ENCODE assay signal across 19 mouse cellular contexts in genomic region chr12:73038441-73038991, GRCm38 (mm10). TPM values are rescaled to one million over a fixed set of nuclear protein-coding genes. Genes with fewer than 3 reads are reported as not detected.
DNase-seq lines count a peak whose midpoint lies in the region; ATAC-seq and TF ChIP-seq lines count a peak whose summit lies in the region.
"Had no signal": no experiment of that assay in that cellular context is flagged by ENCODE, and none has a peak within 500 bp of the region (broad histone marks: within the 10 kb centered on the region; RNA-seq: fewer than 3 reads in every experiment).

No protein-coding gene starts in this region.

- no peaks in the 10 kb centered on the region for H3K9me3 ChIP-seq in forebrain, postnatal 0 days (ENCODE audit: low read length)
- no peaks in the 10 kb centered on the region for H3K9me3 ChIP-seq in forebrain, embryonic 16.5 days (ENCODE audit: control insufficient read depth, low read length)
- no peaks in the 10 kb centered on the region for H3K9me3 ChIP-seq in embryonic facial prominence, embryonic 13.5 days
- H3K9me3 ChIP-seq: forebrain, embryonic 12.5 days had no signal

- ATAC-seq in forebrain, postnatal 0 days = no peak
- ATAC-seq in forebrain, embryonic 16.5 days = no peak
- ATAC-seq in embryonic facial prominence, embryonic 13.5 days (ENCODE audit: insufficient number of reproducible peaks, insufficient read depth, low FRiP score, low TSS enrichment, low read depth) = no peak
- ATAC-seq: intestine, embryonic 16.5 days; Patski had no signal

- 3% methylated on average over 12 of the region's 12 CpGs for WGBS in forebrain, postnatal 0 days
- WGBS in forebrain, embryonic 16.5 days = 1% methylated on average over 12 of the region's 12 CpGs
- 10% methylated on average over 12 of the region's 12 CpGs for WGBS in embryonic facial prominence, embryonic 13.5 days

- H3K4me3 ChIP-seq in forebrain, postnatal 0 days (ENCODE audit: low read depth, low read length) = no peak overlapping the region
- H3K4me3 ChIP-seq in forebrain, embryonic 16.5 days (replicated peaks; ENCODE audit: low read length) = no peak overlapping the region
- peak overlapping the region; percentile 78 for H3K4me3 ChIP-seq in embryonic facial prominence, embryonic 13.5 days
- H3K4me3 ChIP-seq in myocyte = peak overlapping the region; percentile 100
- H3K4me3 ChIP-seq: heart, adult 2 months had no signal

- peak overlapping the region; percentile 89 for H3ac ChIP-seq in myocyte (ENCODE audit: control insufficient read depth, insufficient read length)

- TF ChIP-seq POLR2A in myocyte (IDR thresholded peaks at IDR 0.05; ENCODE audit: insufficient read length, low read depth) = no peak

- H3K27me3 ChIP-seq in forebrain, postnatal 0 days (ENCODE audit: insufficient read depth, low read length) = peaks cover 80% of the 10 kb centered on the region
- H3K27me3 ChIP-seq in forebrain, embryonic 16.5 days (replicated peaks; ENCODE audit: control insufficient read depth, insufficient read depth, low read length) = peaks cover 66% of the 10 kb centered on the region
- H3K27me3 ChIP-seq in embryonic facial prominence, embryonic 13.5 days = peaks cover 33% of the 10 kb centered on the region
- H3K27me3 ChIP-seq in myocyte (ENCODE audit: control insufficient read depth, insufficient read depth, insufficient read length) = no peaks in the 10 kb centered on the region
- H3K27me3 ChIP-seq: Patski had no signal

- no peak overlapping the region for H3K9ac ChIP-seq in forebrain, postnatal 0 days
- H3K9ac ChIP-seq in forebrain, embryonic 16.5 days (replicated peaks; ENCODE audit: low read depth, low read length) = no peak overlapping the region
- H3K9ac ChIP-seq in embryonic facial prominence, embryonic 13.5 days = peak overlapping the region; percentile 82
- H3K9ac ChIP-seq: forebrain, embryonic 12.5 days; liver, embryonic 14.5 days had no signal

- DNase-seq in forebrain, postnatal 0 days = peak; percentile 56
- peak; percentile 6 for DNase-seq in kidney, adult 18-20 months
- DNase-seq in kidney, postnatal 10 days = no peak
- no peak for DNase-seq in c-Kit-positive CD71-positive TER-119-positive erythroid progenitor cells, embryonic 14.5 days (ENCODE audit: low spot score)
- no peak for DNase-seq in lung, postnatal 36 days
- DNase-seq: cerebellum, adult 11 months; heart, adult 2 months; kidney, postnatal 25 days; layer of hippocampus, adult 9-11 months; thymus, adult 2 months had no signal

- no peak overlapping the region for H3K27ac ChIP-seq in forebrain, postnatal 0 days (ENCODE audit: low read depth, low read length)
- no peak overlapping the region for H3K27ac ChIP-seq in forebrain, embryonic 16.5 days (ENCODE audit: low read length)
- H3K27ac ChIP-seq in embryonic facial prominence, embryonic 13.5 days = peak overlapping the region; percentile 77
- H3K27ac ChIP-seq: heart, adult 2 months; liver, embryonic 14.5 days had no signal

- H3K79me2 ChIP-seq in myocyte (ENCODE audit: control insufficient read depth, insufficient read depth) = peaks cover 84% of the 10 kb centered on the region

- H3K4me1 ChIP-seq in forebrain, postnatal 0 days (ENCODE audit: insufficient read depth) = no peaks in the 10 kb centered on the region
- H3K4me1 ChIP-seq in forebrain, embryonic 16.5 days (replicated peaks; ENCODE audit: control insufficient read depth, insufficient read depth, low read length) = no peaks in the 10 kb centered on the region; the same call in 1 of the 2 replicates
- H3K4me1 ChIP-seq in embryonic facial prominence, embryonic 13.5 days = peaks cover 60% of the 10 kb centered on the region

- H3K4me2 ChIP-seq in forebrain, postnatal 0 days (ENCODE audit: low read depth) = no peak overlapping the region
- H3K4me2 ChIP-seq in forebrain, embryonic 16.5 days (ENCODE audit: low read length) = no peak overlapping the region
- H3K4me2 ChIP-seq in embryonic facial prominence, embryonic 13.5 days = peak overlapping the region; percentile 73
- H3K4me2 ChIP-seq in myocyte (ENCODE audit: low read depth) = peak overlapping the region; percentile 95

- TF ChIP-seq CTCF in forebrain, postnatal 0 days (IDR thresholded peaks at IDR 0.05; ENCODE audit: low read depth) = no peak

- H3K36me3 ChIP-seq in forebrain, postnatal 0 days (ENCODE audit: insufficient read depth) = no peaks in the 10 kb centered on the region
- no peaks in the 10 kb centered on the region for H3K36me3 ChIP-seq in forebrain, embryonic 16.5 days (ENCODE audit: control insufficient read depth, insufficient read depth)
- H3K36me3 ChIP-seq in embryonic facial prominence, embryonic 13.5 days = peaks cover 5% of the 10 kb centered on the region; the same call in 1 of the 2 replicates
- H3K36me3 ChIP-seq in myocyte (ENCODE audit: control insufficient read depth, insufficient read depth) = peaks cover 7% of the 10 kb centered on the region
- H3K36me3 ChIP-seq: forebrain, embryonic 12.5 days had no signal

TF ChIP-seq in myocyte, 11 proteins besides CTCF, POLR2A, EP300 and RAD21:
- no peak for TF ChIP-seq MAX (IDR thresholded peaks at IDR 0.05; ENCODE audit: low read depth)
- TF ChIP-seq MYOD1 (IDR thresholded peaks at IDR 0.05; ENCODE audit: control insufficient read depth in 1 of 3, insufficient read length in 2 of 3, low read depth in 2 of 3) = no peak
- TF ChIP-seq TCF12 (IDR thresholded peaks at IDR 0.05; ENCODE audit: insufficient read depth, poor library complexity, severe bottlenecking) = no peak
- no peak for TF ChIP-seq REST (IDR thresholded peaks at IDR 0.05; ENCODE audit: insufficient read depth, insufficient read length)
- TF ChIP-seq TCF3 (IDR thresholded peaks at IDR 0.05; ENCODE audit: insufficient read length, low read depth) = no peak
- TF ChIP-seq USF1 (IDR thresholded peaks at IDR 0.05; ENCODE audit: low read depth) = no peak
- no peak for TF ChIP-seq MYOG (IDR thresholded peaks at IDR 0.05; ENCODE audit: control insufficient read depth in 1 of 3, insufficient read depth in 1 of 3, insufficient read length in 2 of 3, low read depth in 2 of 3)
- TF ChIP-seq E2F4 (IDR thresholded peaks at IDR 0.05; ENCODE audit: insufficient read depth) = no peak
- no peak for TF ChIP-seq SRF (IDR thresholded peaks at IDR 0.05; ENCODE audit: control insufficient read depth, insufficient read length, low read depth)
- TF ChIP-seq POLR2AphosphoS2 (IDR thresholded peaks at IDR 0.05; ENCODE audit: insufficient read length, low read depth) = no peak
TF ChIP-seq in myocyte: peak in this region for 0.

RNA-seq across cellular contexts. Expression of gene Six1, which starts 15.2 kb away (rescaled TPM):
- 0.62 and 0.77 TPM in 2 replicates for total RNA-seq in forebrain, postnatal 0 days (2014; rRNA removed)
- polyA plus RNA-seq in forebrain, postnatal 0 days (2015; fragmentation: Nextera tagmentation; extraction: Ambion mirVana) = 0.65 TPM in 2 replicates
- 0.46 and 0.97 TPM in 2 replicates for polyA plus RNA-seq in forebrain, embryonic 16.5 days (2015; fragmentation: Nextera tagmentation; extraction: Ambion mirVana)
- 34.3 and 35.0 TPM in 2 replicates for polyA plus RNA-seq in embryonic facial prominence, embryonic 13.5 days (2015; fragmentation: Nextera tagmentation; extraction: Ambion mirVana)
- 71.7 TPM for polyA plus RNA-seq in myocyte (2012; fragmentation: generic; extraction: Trizol)
- polyA plus RNA-seq: intestine, embryonic 16.5 days; small intestine, adult 2 months; stomach, embryonic 14.5 days had no signal

Comparison
In these comparisons a context has a peak if more than half of its experiments do, and no peak if none do; other contexts are left out.
1. DNase-seq: peak in forebrain, postnatal 0 days (single experiment) and kidney, adult 18-20 months (single experiment); none in kidney, postnatal 10 days (single experiment), c-Kit-positive CD71-positive TER-119-positive erythroid progenitor cells, embryonic 14.5 days (single experiment) and lung, postnatal 36 days (single experiment).
2. H3K4me2 ChIP-seq: peak in embryonic facial prominence, embryonic 13.5 days (single experiment) and myocyte (single experiment); none in forebrain, postnatal 0 days (single experiment) and forebrain, embryonic 16.5 days (single experiment).
3. H3K4me3 ChIP-seq: peak in embryonic facial prominence, embryonic 13.5 days (single experiment) and myocyte (single experiment); none in forebrain, postnatal 0 days (single experiment) and forebrain, embryonic 16.5 days (single experiment).
4. RNA of gene Six1, which starts 15.2 kb away (polyA plus RNA-seq): 71.7 TPM in myocyte (single experiment) and 34.3 to 35.0 TPM in embryonic facial prominence, embryonic 13.5 days; 0.65 TPM in forebrain, postnatal 0 days and 0.46 to 0.97 TPM in forebrain, embryonic 16.5 days; every median in the first group is over 10 times any median in the second.